Mouse (Mus musculus) E14TG2a.4 (cell line): ENCODE data around the gene Sox5.

ENCODE experiments used
- CTCF ChIP-seq: conservative IDR thresholded peaks from 2 replicates; pipeline ENCODE4 v1.5.1; 2014; ENCODE audit warnings: low read length
- POU5F1 ChIP-seq: IDR thresholded peaks from 2 replicates; pipeline ENCODE4 v1.6.1; 2014; ENCODE audit warnings: low read length, borderline replicate concordance

DNA sequence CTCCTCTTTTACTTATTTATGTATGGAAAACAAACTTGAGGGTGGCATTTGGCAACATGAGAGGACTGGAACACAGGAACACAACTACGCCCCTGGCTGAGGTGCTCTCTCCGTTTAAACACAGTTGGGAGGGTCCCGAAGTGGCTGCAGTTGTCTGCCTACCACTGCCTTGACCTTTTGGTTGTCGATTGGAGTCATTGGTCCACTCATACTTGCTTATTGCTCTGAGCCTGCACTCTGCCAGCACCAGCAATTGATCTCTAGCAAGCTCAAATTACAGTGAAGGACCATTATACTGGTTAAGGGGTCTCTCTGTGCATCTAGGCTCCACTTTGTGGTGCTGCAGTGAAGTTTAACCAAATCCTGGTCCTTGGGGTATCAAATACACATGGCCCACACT, 950.5 kb downstream of the Sox5 start:
- no peak for TF ChIP-seq CTCF
- TF ChIP-seq POU5F1 = no peak
